Mouse (Mus musculus) embryonic facial prominence, embryonic 15.5 days (tissue): ENCODE data around the gene Npas4. TPM values are rescaled to one million over a fixed set of nuclear protein-coding genes. Genes with fewer than 3 reads are reported as not detected.
A peak's percentile ranks its signal among the peaks of the same experiment; 100 is the strongest.

Source experiments
- ATAC-seq: fragments of 200-750 bp; cut with Nextera tagmentation; 2 replicates; pipeline ENCODE4 v1.8.0; 2017; ENCODE audit warnings: low read depth, moderate TSS enrichment; ENCODE audit not compliant: insufficient number of reproducible peaks, low FRiP score, low TSS enrichment
- H3K27ac ChIP-seq: fragments of 300-500 bp; sonication (generic); replicated peaks from 2 replicates; pipeline ENCODE4 v1.5.1; 2015; ENCODE audit warnings: mild to moderate bottlenecking, inconsistent platforms
- H3K27me3 ChIP-seq: fragments of 300-500 bp; sonication (generic); 2 replicates; pipeline ENCODE4 v1.6.1; 2015; ENCODE audit warnings: inconsistent platforms
- H3K36me3 ChIP-seq: fragments of 300-500 bp; sonication (generic); 2 replicates; pipeline ENCODE4 v1.6.1; 2015; ENCODE audit warnings: mild to moderate bottlenecking, inconsistent platforms
- H3K4me1 ChIP-seq: fragments of 300-500 bp; sonication (generic); 2 replicates; pipeline ENCODE4 v1.6.1; 2015; ENCODE audit warnings: inconsistent platforms
- H3K4me2 ChIP-seq: fragments of 300-500 bp; sonication (generic); replicated peaks from 2 replicates; pipeline ENCODE4 v1.6.1; 2015; ENCODE audit warnings: mild to moderate bottlenecking, inconsistent platforms
- H3K4me3 ChIP-seq: fragments of 300-500 bp; sonication (generic); replicated peaks from 2 replicates; pipeline ENCODE4 v1.5.1; 2015; ENCODE audit warnings: mild to moderate bottlenecking, inconsistent platforms
- H3K9ac ChIP-seq: fragments of 300-500 bp; sonication (generic); 2 replicates; pipeline ENCODE4 v1.6.1; 2015; ENCODE audit warnings: inconsistent platforms
- H3K9me3 ChIP-seq: fragments of 300-500 bp; sonication (generic); replicated peaks from 2 replicates; pipeline ENCODE4 v1.6.1; 2016; ENCODE audit warnings: inconsistent platforms
- WGBS: fragments of 180-500 bp; shearing (Covaris S2); methylation state at CpG from one replicate; pipeline ENCODE4 v1.1.7; 2015; 5-methylcytosine and 5-hydroxymethylcytosine counted together
- polyA plus RNA-seq: library from polyadenylated mRNA; unstranded; fragments of >200 nt; fragmentation: Nextera tagmentation; extraction: Ambion mirVana; gene quantifications from 2 replicates; pipeline ENCODE4 v1.2.1, GENCODE M21; 2015

The Npas4 gene
- polyA plus RNA-seq, result not detected in 2 replicates

DNA sequence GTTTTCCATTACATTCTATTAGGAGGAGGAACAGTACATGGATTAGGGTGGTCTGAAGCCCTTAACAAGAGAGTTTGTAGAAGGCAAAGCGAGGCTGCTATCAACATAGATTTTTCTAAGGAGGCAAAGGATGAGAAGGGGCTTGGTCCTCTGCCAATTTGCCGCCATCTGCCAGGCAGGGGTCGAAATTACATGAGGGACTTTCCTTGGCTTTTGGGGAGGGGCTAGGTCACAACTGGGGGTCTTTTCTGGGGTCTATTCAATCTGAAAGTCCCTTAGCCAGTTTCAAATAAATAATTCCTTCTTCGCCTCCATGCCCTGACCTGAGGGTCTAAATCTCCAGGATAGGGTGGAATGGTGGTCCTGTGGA lies at the start of gene Npas4:
Gene Npas4, minus strand, starts transcription at position 61 of the 370 bp plus-strand sequence.
- peaks cover 65% of the 10 kb centered on the region for H3K27me3 ChIP-seq
- H3K27ac ChIP-seq, result no peak within 1 kb of the TSS
- H3K9ac ChIP-seq, result no peak within 1 kb of the TSS
- H3K4me1 ChIP-seq, result peaks cover 5% of the 10 kb centered on the region
- H3K4me3 ChIP-seq, result no peak within 1 kb of the TSS
- 0 out of 2 replicates have a peak within 1 kb of the TSS, but pooled peaks have one; percentile 10 for H3K4me2 ChIP-seq
- 17% methylated on average over 4 of the region's 4 CpGs for WGBS
- no peaks in the 10 kb centered on the region for H3K9me3 ChIP-seq
- no peaks in the 10 kb centered on the region for H3K36me3 ChIP-seq
- ATAC-seq, result no peak

DNA sequence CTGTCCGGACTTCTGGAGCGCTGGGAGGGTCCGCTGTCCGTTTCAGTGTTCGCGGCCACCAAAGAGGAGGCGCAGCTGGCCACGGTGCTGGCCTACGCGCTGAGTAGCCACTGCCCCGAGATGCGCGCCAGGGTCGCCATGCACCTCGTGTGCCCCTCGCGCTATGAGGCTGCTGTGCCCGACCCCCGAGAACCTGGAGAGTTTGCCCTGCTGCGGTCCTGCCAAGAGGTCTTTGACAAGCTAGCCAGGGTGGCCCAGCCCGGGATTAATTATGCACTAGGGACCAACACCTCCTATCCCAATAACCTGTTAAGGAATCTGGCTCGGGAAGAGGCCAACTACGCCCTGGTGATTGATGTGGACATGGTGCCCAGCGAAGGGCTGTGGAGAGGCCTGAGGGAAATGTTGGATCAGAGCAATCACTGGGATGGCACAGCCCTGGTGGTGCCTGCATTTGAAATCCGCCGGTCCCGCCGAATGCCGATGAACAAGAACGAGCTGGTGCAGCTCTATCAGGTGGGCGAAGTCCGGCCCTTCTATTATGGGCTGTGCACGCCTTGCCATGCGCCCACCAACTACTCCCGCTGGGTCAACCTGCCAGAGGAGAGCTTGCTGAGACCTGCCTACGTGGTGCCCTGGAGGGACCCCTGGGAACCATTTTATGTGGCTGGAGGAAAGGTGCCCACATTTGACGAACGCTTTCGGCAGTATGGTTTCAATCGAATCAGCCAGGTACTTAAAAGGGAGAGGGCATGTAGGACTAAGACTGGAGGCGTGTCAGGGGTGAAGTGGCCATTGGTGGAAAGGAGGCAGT lies 49.4 kb upstream of the Npas4 start:
- H3K27me3 ChIP-seq, result no peaks in the 10 kb centered on the region
- peak overlapping the region; percentile 95 for H3K4me2 ChIP-seq
- no peaks in the 10 kb centered on the region for H3K9me3 ChIP-seq
- H3K9ac ChIP-seq, result peak overlapping the region; percentile 98
- 10% methylated on average over 41 of the region's 41 CpGs for WGBS
- peak overlapping the region; percentile 85 for H3K27ac ChIP-seq
- peak overlapping the region; percentile 71 for H3K4me3 ChIP-seq
- peak; percentile 7; the same call in 1 of the 2 replicates for ATAC-seq
- H3K4me1 ChIP-seq, result peaks cover 39% of the 10 kb centered on the region
- 0 out of 2 replicates have a peak, but pooled peaks cover 8% of the 10 kb centered on the region for H3K36me3 ChIP-seq

DNA sequence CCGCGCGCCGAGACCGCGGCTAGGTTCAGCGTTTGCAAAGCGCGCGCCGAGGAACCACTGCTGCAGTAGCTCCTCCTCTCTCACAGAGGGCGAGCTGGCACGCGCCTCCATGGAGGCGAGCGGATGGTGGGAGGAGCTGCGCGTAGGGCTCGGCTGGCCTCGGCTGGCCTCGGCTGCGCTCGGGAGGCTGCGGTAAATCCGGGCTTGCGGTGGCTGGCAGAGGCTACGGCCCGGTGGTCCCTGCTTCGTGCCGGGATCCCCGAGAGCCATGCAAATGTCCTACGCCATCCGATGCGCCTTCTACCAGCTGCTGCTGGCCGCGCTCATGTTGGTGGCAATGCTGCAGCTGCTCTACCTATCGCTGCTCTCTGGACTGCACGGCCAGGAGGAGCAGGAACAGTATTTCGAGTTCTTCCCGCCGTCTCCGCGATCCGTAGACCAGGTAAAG lies 48.6 kb upstream of the Npas4 start, which contains the start of the genes B4gat1 and AC124502.3:
Gene B4gat1, plus strand, starts transcription at position 118 of the 448 bp plus-strand sequence.
Gene AC124502.3, plus strand, starts transcription at position 183 of the 448 bp plus-strand sequence.
- Histone ChIP-seq H3K4me3 (peak within 1 kb of the TSS; percentile 71), H3K27ac (peak within 1 kb of the TSS; percentile 85), H3K4me1 (peaks cover 39% of the 10 kb centered on the region), H3K36me3 (0 out of 2 replicates have a peak, but pooled peaks cover 8% of the 10 kb centered on the region), H3K27me3 (no peaks in the 10 kb centered on the region), H3K9ac (peak within 1 kb of the TSS; percentile 98), H3K4me2 (peak within 1 kb of the TSS; percentile 95), H3K9me3 (no peaks in the 10 kb centered on the region)
- peak; percentile 88 for ATAC-seq
- WGBS, result under 1% methylated on average over 44 of the region's 44 CpGs

DNA sequence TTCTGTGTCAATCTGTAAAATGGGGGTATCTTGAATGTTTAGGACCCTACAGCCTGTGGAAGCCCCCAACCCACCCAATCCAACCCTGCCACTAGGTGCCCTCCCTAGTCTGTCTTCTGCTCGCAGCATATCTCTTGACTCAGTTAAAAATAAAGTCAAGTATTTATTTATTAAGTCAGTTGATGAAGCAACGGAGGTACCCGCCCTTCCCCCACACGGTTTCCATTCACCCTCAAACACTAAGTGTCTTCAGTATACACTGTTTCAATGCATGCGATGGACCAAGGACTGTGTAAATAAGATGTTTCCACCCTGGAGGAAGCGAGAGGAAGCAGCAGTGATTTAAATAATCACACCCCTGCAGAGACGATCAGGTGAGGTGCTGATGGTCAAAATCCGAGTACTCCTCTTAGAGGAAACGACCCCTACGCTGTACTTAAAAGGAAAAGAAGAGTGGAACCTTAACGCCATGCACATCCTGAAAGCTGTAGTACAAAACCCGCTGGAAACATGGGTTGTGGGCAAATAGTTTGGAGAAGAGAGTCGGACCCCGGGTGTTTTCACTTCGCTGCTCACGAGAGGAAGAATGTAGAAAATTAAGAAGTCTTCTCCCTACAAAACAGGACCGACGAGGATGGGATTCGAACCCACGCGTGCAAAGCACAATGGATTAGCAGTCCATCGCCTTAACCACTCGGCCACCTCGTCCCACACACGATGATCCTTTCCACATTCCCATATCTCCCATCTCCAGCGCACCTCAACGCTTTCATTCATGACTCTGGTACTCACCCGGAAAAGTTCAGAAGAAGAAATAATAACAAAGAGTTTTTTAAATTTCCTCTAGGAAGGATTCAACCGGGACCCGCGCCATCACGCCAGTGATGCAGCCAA lies 47.8 kb upstream of the Npas4 start:
- Histone ChIP-seq H3K9me3 (no peaks in the 10 kb centered on the region), H3K36me3 (0 out of 2 replicates have a peak, but pooled peaks cover 3% of the 10 kb centered on the region), H3K9ac (peak overlapping the region; percentile 98), H3K4me1 (peaks cover 39% of the 10 kb centered on the region), H3K4me3 (peak overlapping the region; percentile 71), H3K4me2 (peak overlapping the region; percentile 95), H3K27me3 (no peaks in the 10 kb centered on the region), H3K27ac (peak overlapping the region; percentile 85)
- ATAC-seq, result peak; percentile 41; the same call in 1 of the 2 replicates
- WGBS, result 4% methylated on average over 32 of the region's 32 CpGs

DNA sequence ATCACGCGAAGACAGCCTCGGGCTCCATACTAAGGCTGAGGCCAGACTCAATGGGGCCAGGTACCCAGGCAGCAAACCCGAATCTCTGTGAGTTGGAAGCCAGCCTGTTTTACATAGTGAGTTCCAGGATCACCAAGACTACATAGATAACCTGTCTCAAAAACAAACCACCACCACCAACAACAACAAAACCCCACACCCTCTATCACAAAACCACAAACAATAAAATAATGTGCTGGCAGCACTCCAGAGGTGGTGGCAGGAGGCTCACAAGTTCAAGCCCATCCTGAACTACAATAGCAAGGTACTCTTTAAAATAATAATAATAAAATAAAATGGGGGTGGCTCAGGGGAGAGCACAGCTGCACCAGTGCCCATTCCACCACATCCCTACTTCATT lies 46.5 kb upstream of the Npas4 start:
- WGBS, result 68% methylated on average over 4 of the region's 4 CpGs
- Histone ChIP-seq H3K9ac (no peak overlapping the region), H3K36me3 (peaks cover 6% of the 10 kb centered on the region)

DNA sequence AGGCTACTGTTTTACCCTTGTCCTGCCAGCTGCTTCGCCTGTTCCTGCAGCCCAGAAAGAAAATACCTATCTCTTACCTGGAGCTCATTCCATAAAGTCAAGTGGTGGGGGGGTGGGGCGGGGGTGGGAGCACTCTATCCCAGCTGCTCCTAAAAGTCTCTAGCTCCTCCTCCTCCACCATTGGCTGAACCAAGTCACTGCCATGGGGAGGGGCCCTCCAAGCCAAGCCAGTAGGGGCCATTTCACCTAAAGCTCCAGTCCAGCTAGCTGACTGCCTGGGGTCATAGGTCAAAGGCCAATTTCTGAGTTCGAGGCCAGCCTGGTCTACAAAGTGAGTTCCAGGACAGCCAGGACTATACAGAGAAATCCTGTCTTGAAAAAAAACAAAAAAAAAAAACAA lies 42.6 kb upstream of the Npas4 start:
- Histone ChIP-seq H3K4me1 (peaks cover 5% of the 10 kb centered on the region; the same call in 1 of the 2 replicates), H3K36me3 (peaks cover 28% of the 10 kb centered on the region), H3K27me3 (no peaks in the 10 kb centered on the region), H3K27ac (no peak overlapping the region), H3K9me3 (no peaks in the 10 kb centered on the region), H3K9ac (no peak overlapping the region), H3K4me2 (no peak overlapping the region), H3K4me3 (no peak overlapping the region)
- no peak for ATAC-seq
- WGBS, result 68% methylated on average over 3 of the region's 3 CpGs

More for the DNA sequence above, 46.5 kb upstream of the Npas4 start:
- H3K27me3 ChIP-seq, result no peaks in the 10 kb centered on the region
- no peak overlapping the region for H3K27ac ChIP-seq
- no peak overlapping the region for H3K4me2 ChIP-seq
- no peak for ATAC-seq
- H3K4me3 ChIP-seq, result no peak overlapping the region
- no peaks in the 10 kb centered on the region for H3K9me3 ChIP-seq
- H3K4me1 ChIP-seq, result peaks cover 27% of the 10 kb centered on the region

DNA sequence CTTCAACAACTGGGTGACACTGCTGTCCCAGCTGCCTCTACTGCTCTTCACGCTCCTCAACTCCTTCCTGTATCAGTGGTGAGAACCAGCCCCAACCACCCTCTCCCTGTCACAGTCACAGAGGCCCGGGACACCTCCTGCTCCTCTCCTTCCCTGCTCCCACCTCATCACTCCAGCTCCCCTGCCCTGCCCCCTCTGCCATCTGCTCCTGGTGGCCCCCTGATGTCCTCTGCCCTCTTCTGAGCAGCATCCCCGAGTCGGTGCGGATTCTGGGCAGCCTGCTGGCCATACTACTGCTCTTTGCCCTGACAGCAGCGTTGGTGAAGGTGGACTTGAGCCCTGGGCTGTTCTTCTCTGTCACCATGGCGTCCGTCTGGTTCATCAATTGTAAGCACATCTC lies 36.0 kb upstream of the Npas4 start:
- no peaks in the 10 kb centered on the region for H3K27me3 ChIP-seq
- ATAC-seq, result no peak
- WGBS, result 92% methylated on average over 8 of the region's 8 CpGs
- no peak overlapping the region for H3K27ac ChIP-seq
- H3K9ac ChIP-seq, result no peak overlapping the region
- H3K4me2 ChIP-seq, result no peak overlapping the region
- H3K9me3 ChIP-seq, result no peaks in the 10 kb centered on the region
- peaks cover 6% of the 10 kb centered on the region; the same call in 1 of the 2 replicates for H3K4me1 ChIP-seq
- no peak overlapping the region for H3K4me3 ChIP-seq
- peaks cover 28% of the 10 kb centered on the region for H3K36me3 ChIP-seq

DNA sequence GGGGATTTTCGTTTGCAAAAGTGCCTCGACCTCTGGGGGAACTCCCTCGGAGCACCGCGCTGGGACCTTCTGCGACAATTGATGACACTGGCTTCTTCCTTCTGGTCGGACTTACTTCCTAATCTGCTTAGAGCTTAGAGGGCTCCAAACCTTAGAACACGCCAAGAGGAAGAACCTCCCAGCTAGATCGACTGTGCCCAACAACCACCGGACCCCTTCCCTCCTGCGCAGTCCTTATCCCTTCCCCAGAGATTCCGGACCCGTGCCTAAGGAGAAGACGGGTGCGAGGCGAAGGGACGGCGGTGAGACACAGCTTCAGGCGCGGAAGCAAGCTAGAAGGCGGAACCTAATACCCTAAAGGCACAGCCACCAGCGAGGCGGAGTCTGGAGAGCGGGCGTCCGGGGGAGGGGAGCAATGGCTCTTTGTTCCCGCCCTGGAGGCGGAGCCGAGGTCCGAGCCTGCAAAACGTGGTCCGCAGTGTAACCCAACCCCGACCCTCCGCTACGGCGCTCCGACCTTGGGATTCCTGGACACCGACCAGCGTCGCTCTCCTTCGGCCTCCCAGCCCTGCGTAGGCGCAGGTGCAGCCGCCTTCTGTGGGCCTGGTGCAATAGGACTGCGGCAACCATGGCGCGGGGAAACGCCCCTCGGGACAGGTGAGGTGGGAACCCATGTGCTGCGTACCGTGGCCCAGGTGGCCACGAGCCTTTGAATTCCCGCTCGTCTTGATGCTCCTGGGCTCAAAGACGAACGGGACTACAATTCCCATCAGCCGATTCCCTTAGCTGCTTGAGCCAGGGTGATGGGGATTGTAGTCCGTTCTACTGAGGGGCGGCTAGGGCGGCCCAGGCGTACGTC lies 33.7 kb upstream of the Npas4 start, which contains the start of gene Slc29a2:
Gene Slc29a2, plus strand, starts transcription at position 240 of the 859 bp plus-strand sequence.
- H3K36me3 ChIP-seq, result peaks cover 14% of the 10 kb centered on the region; the same call in 1 of the 2 replicates
- H3K9ac ChIP-seq, result peak within 1 kb of the TSS; percentile 54
- under 1% methylated on average over 62 of the region's 62 CpGs for WGBS
- peak within 1 kb of the TSS; percentile 80 for H3K27ac ChIP-seq
- ATAC-seq, result peak; percentile 93
- H3K4me1 ChIP-seq, result peaks cover 6% of the 10 kb centered on the region; the same call in 1 of the 2 replicates
- H3K27me3 ChIP-seq, result no peaks in the 10 kb centered on the region
- peak within 1 kb of the TSS; percentile 93 for H3K4me2 ChIP-seq
- no peaks in the 10 kb centered on the region for H3K9me3 ChIP-seq
- H3K4me3 ChIP-seq, result peak within 1 kb of the TSS; percentile 81

DNA sequence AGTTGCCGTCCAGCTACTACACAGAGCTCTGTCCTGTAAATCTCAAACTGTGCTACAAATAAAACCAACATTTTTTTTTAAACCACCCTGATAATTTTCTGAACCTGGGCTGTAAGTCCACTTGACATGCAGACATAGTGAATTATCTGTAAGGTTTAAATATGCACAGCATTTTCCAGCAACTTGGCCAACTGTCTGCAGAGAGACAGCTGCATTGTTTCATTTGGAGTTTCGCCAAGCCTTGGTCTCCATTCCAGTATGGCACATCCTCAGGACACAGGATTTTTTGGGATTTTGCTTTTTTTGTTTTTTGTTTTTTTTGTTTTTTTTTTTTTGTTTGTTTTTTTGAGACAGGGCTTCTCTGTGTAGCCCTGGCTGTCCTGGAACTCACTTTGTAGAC lies 31.3 kb upstream of the Npas4 start:
- H3K9ac ChIP-seq, result no peak overlapping the region
- no peak for ATAC-seq
- H3K27ac ChIP-seq, result no peak overlapping the region
- 0 out of 2 replicates have a peak, but pooled peaks cover under 1% of the 10 kb centered on the region for H3K36me3 ChIP-seq
- WGBS, result 87% methylated on average over 2 of the region's 2 CpGs
- peaks cover 10% of the 10 kb centered on the region for H3K4me1 ChIP-seq
- no peak overlapping the region for H3K4me2 ChIP-seq
- no peaks in the 10 kb centered on the region for H3K9me3 ChIP-seq
- H3K4me3 ChIP-seq, result no peak overlapping the region
- H3K27me3 ChIP-seq, result no peaks in the 10 kb centered on the region

DNA sequence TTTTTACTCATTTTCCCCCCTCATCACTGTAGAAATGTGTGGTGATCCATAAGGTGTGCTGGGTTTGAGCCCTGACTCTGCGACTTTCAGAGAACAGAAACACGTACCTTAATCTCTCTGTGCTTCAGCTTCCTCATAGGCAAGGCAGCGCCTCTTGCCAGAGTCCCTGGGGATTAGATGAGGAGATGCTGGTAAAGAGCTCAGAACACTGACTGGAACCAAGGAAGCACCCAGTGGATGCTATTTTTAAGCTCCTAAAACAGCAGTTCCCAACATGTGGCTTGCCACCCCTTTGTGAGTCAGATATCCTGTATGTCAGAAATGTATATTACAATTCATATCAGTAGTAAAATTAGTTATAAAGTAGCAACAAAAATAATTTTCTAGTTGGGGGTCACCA lies 28.1 kb upstream of the Npas4 start:
- no peak for ATAC-seq
- WGBS, result 57% methylated on average over 3 of the region's 3 CpGs
- no peak overlapping the region for H3K4me2 ChIP-seq
- no peak overlapping the region for H3K4me3 ChIP-seq
- no peaks in the 10 kb centered on the region for H3K36me3 ChIP-seq
- no peaks in the 10 kb centered on the region for H3K27me3 ChIP-seq
- H3K4me1 ChIP-seq, result peaks cover 11% of the 10 kb centered on the region
- no peak overlapping the region for H3K9ac ChIP-seq
- peak overlapping the region; percentile 31; the same call in 1 of the 2 replicates for H3K27ac ChIP-seq
- no peaks in the 10 kb centered on the region for H3K9me3 ChIP-seq
